Mouse (Mus musculus): ENCODE results near the gene Figla. TPM values are rescaled to one million over a fixed set of nuclear protein-coding genes. Genes with fewer than 3 reads are reported as not detected.

Gene Figla
- polyA plus RNA-seq (2015; fragmentation: Nextera tagmentation; extraction: Ambion mirVana), result not detected in 2 replicates

DNA sequence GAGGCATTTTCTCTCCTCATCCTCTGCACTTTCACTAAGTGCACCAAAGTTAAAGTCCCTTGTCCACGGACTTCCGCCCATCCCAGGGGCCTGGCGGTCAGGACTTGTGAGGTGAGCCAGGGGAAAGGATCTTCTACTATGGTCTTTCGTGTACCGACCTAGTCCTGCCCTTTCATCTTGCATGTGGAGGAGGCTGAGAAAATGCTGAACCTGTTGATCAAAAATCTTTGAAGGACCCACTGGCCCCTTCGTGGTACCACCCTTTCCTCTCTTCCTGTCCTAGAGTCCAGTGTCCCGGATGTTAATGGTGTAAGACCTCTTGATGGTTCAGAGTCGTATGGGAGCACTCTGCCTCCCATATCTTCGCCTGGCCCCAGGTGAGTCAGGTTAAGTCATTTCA, at the start of gene Figla:
Gene Figla, plus strand, starts transcription at position 301 of the 400 bp plus-strand sequence.
- H3K4me2 ChIP-seq (ENCODE audit: low read length), result no peak within 1 kb of the TSS
- DNase-seq (ENCODE audit: low spot score) (no peak), ATAC-seq (replicated peaks; ENCODE audit: low FRiP score, low read depth) (no peak)
- 80% methylated on average over 9 of the region's 9 CpGs for WGBS
- H3K9ac ChIP-seq (ENCODE audit: low read depth, low read length), result no peak within 1 kb of the TSS
- H3K9me3 ChIP-seq (replicated peaks; ENCODE audit: low read length), result no peaks in the 10 kb centered on the region
- no peaks in the 10 kb centered on the region for H3K4me1 ChIP-seq (replicated peaks; ENCODE audit: insufficient read depth, low read length)
- H3K4me3 ChIP-seq (replicated peaks; ENCODE audit: low read depth, low read length), result no peak within 1 kb of the TSS
- H3K27me3 ChIP-seq (ENCODE audit: insufficient read depth, low read length), result no peaks in the 10 kb centered on the region
- H3K27ac ChIP-seq, result no peak within 1 kb of the TSS
- no peak for TF ChIP-seq CTCF (IDR thresholded peaks at IDR 0.05; ENCODE audit: low read depth)
- H3K36me3 ChIP-seq (ENCODE audit: insufficient read depth, low read length), result no peaks in the 10 kb centered on the region

DNA sequence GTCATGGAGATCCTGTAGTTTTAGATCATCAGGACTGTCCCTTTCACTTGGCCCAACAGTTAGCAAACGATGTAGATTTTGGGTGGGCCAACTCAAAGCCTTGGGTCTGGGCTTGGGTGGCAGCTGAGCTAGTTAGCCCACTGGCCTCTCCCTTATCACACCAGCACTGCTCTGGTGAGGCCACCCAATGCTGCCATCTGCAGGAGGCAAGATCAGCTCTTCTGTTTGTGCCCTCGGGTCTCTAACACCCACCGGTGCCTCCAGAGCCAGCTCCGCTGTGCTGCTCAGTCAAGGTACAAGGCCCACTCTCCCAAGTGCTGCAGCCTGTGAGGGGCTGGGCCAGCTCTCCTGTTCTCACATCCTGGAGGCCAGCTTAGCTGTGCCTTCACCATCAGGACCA, 49.3 kb upstream of the Figla start:
- no peaks in the 10 kb centered on the region for H3K36me3 ChIP-seq (ENCODE audit: insufficient read depth, low read length)
- no peaks in the 10 kb centered on the region for H3K4me1 ChIP-seq (replicated peaks; ENCODE audit: insufficient read depth, low read length)
- TF ChIP-seq CTCF (IDR thresholded peaks at IDR 0.05; ENCODE audit: low read depth), result peak; percentile 38; the same call in 1 of the 2 replicates
- H3K9me3 ChIP-seq (replicated peaks; ENCODE audit: low read length), result no peaks in the 10 kb centered on the region
- ATAC-seq (replicated peaks; ENCODE audit: low FRiP score, low read depth) (no peak), DNase-seq (ENCODE audit: low spot score) (no peak)
- no peak overlapping the region for H3K27ac ChIP-seq
- no peak overlapping the region for H3K4me3 ChIP-seq (replicated peaks; ENCODE audit: low read depth, low read length)
- WGBS, result 84% methylated on average over 4 of the region's 4 CpGs
- H3K9ac ChIP-seq (ENCODE audit: low read depth, low read length), result no peak overlapping the region
- H3K4me2 ChIP-seq (ENCODE audit: low read length), result no peak overlapping the region
- no peaks in the 10 kb centered on the region for H3K27me3 ChIP-seq (ENCODE audit: insufficient read depth, low read length)

DNA sequence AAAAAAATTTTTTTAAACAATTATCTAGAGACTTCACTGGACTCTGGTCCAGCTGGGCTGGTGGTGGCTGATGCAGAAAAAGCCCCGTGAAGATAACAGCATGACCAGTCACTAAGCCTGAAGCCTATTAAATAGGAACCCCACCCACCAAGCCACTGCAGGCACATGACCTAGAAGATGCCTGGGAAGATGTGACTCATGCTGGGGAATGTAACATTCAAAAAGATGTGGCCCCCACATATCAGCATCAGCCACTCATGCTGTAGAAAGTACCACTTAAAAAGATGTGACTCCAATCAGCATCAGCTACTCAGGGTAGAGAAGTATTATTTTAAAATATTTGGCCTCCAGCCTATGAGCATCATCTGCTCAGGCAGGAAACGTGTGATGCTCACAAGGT, 46.1 kb upstream of the Figla start:
- H3K27ac ChIP-seq, result no peak overlapping the region
- no peak for ATAC-seq (replicated peaks; ENCODE audit: low FRiP score, low read depth)
- no peaks in the 10 kb centered on the region for H3K36me3 ChIP-seq (ENCODE audit: insufficient read depth, low read length)
- no peak overlapping the region for H3K9ac ChIP-seq (ENCODE audit: low read depth, low read length)
- no peak for TF ChIP-seq CTCF (IDR thresholded peaks at IDR 0.05; ENCODE audit: low read depth)
- no peak overlapping the region for H3K4me3 ChIP-seq (replicated peaks; ENCODE audit: low read depth, low read length)
- H3K4me2 ChIP-seq (ENCODE audit: low read length), result no peak overlapping the region
- H3K27me3 ChIP-seq (ENCODE audit: insufficient read depth, low read length), result no peaks in the 10 kb centered on the region
- no peaks in the 10 kb centered on the region for H3K9me3 ChIP-seq (replicated peaks; ENCODE audit: low read length)
- 51% methylated on average over 2 of the region's 2 CpGs for WGBS
- H3K4me1 ChIP-seq (replicated peaks; ENCODE audit: insufficient read depth, low read length), result no peaks in the 10 kb centered on the region
- no peak for DNase-seq (ENCODE audit: low spot score)

DNA sequence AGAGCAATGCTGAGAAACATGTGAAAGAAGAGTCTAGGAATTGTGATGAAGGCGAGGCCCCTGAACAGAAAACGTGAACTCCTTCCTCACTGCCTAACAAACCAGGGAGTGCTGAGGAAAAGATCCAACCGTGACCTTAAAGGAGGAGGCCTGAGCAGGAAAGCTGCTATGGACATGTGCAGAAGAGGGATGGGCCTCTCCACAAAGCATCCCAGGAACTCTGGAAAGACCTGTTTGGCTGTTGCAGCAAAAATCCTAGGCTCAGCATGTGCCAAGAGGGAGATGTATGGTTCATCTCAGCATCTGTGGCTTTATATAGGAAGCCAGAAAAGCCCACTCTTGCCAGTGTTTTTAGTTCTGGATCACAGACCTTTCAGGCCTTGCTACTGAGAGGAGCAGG, 43.3 kb upstream of the Figla start:
- no peaks in the 10 kb centered on the region for H3K4me1 ChIP-seq (replicated peaks; ENCODE audit: insufficient read depth, low read length)
- H3K36me3 ChIP-seq (ENCODE audit: insufficient read depth, low read length), result no peaks in the 10 kb centered on the region
- H3K4me2 ChIP-seq (ENCODE audit: low read length), result no peak overlapping the region
- WGBS, result 61% methylated on average over 3 of the region's 3 CpGs
- no peak overlapping the region for H3K9ac ChIP-seq (ENCODE audit: low read depth, low read length)
- no peak overlapping the region for H3K4me3 ChIP-seq (replicated peaks; ENCODE audit: low read depth, low read length)
- DNase-seq (ENCODE audit: low spot score), result no peak
- no peak for TF ChIP-seq CTCF (IDR thresholded peaks at IDR 0.05; ENCODE audit: low read depth)
- H3K27ac ChIP-seq, result no peak overlapping the region
- no peaks in the 10 kb centered on the region for H3K9me3 ChIP-seq (replicated peaks; ENCODE audit: low read length)
- no peak for ATAC-seq (replicated peaks; ENCODE audit: low FRiP score, low read depth)
- no peaks in the 10 kb centered on the region for H3K27me3 ChIP-seq (ENCODE audit: insufficient read depth, low read length)

DNA sequence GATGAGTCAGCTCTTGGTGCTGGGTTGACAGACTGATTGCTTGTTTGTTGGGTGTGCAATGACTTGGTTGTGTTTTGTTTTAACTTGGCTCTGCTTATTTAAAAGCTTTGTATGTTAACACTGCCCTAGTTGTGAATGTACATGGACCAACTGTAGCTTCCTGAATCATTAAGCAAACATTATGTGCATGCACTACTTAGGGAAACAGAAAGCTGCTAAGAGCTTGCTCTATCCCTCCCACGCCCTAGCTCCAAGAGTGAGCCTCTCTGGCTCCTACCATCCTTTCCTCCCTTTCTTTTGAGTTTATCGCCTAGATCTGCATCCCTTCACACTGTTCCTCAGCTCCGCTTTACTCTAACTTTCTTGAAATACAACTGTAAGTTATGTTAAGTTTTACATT, 42.6 kb upstream of the Figla start:
- Histone ChIP-seq H3K9me3 (replicated peaks; ENCODE audit: low read length) (no peaks in the 10 kb centered on the region), H3K36me3 (ENCODE audit: insufficient read depth, low read length) (no peaks in the 10 kb centered on the region), H3K4me2 (ENCODE audit: low read length) (no peak overlapping the region), H3K27ac (no peak overlapping the region), H3K4me1 (replicated peaks; ENCODE audit: insufficient read depth, low read length) (no peaks in the 10 kb centered on the region), H3K4me3 (replicated peaks; ENCODE audit: low read depth, low read length) (no peak overlapping the region), H3K9ac (ENCODE audit: low read depth, low read length) (no peak overlapping the region), H3K27me3 (ENCODE audit: insufficient read depth, low read length) (no peaks in the 10 kb centered on the region)
- WGBS, result 55% methylated on average over 3 of the region's 3 CpGs
- TF ChIP-seq CTCF (IDR thresholded peaks at IDR 0.05; ENCODE audit: low read depth), result no peak
- ATAC-seq (replicated peaks; ENCODE audit: low FRiP score, low read depth) (no peak), DNase-seq (ENCODE audit: low spot score) (no peak)

DNA sequence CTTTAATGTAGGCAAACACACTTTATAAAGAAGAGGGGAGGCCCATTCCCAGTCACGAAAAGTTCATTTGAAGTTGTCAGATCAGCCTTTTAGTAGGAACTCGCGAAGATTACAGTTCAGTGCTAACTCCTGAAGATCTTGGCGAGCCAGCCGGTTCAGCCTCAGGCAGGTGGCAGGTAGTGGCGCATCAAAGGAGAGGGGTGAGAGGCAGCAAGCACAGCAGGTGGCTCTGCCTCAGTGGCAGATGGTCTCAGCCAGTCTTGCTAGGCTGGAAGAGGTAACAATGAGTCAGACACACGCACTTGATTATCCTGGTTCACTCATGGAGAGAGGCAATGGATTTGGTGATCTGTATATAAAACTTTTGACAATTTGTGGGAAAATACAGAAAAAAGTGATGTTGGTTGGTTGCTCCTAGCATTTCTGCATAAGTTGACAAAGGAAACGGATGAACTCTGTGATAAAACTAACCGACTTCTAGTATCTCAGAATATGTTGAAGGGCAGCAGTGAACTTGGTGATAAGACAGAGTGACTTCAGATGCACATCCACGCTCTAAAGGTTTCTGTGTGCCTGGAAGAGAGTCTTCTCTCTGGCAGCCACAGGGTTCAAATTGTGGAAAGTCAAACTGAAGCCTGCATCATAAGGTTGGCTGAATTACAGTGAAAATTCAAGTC, 40.9 kb upstream of the Figla start:
- Histone ChIP-seq H3K9ac (ENCODE audit: low read depth, low read length) (no peak overlapping the region), H3K9me3 (replicated peaks; ENCODE audit: low read length) (no peaks in the 10 kb centered on the region), H3K4me3 (replicated peaks; ENCODE audit: low read depth, low read length) (no peak overlapping the region), H3K4me1 (replicated peaks; ENCODE audit: insufficient read depth, low read length) (no peaks in the 10 kb centered on the region), H3K27me3 (ENCODE audit: insufficient read depth, low read length) (no peaks in the 10 kb centered on the region), H3K4me2 (ENCODE audit: low read length) (no peak overlapping the region), H3K27ac (no peak overlapping the region), H3K36me3 (ENCODE audit: insufficient read depth, low read length) (no peaks in the 10 kb centered on the region)
- TF ChIP-seq CTCF (IDR thresholded peaks at IDR 0.05; ENCODE audit: low read depth), result no peak
- WGBS, result 63% methylated on average over 10 of the region's 10 CpGs
- no peak for DNase-seq (ENCODE audit: low spot score)
- ATAC-seq (replicated peaks; ENCODE audit: low FRiP score, low read depth), result no peak

DNA sequence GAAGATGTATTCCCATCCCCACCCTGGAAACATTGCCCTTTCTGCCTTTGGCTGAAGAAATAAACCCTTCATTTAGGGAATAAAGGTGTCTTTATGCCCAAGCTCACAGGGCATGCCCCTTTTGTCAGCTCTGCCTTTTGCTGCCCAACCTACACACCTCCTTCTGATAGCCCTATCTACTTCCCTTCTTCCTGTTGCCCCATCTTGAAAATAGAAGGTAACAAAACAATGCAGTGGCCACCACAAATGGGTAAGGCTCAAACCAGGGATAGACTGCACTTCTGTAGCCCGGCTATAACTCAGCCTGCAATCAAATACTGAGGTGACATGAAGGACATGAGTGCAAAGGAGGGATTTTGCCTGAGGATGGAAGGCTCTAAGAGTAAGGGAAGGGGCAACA, 40.2 kb upstream of the Figla start:
- Histone ChIP-seq H3K4me3 (replicated peaks; ENCODE audit: low read depth, low read length) (no peak overlapping the region), H3K9me3 (replicated peaks; ENCODE audit: low read length) (no peaks in the 10 kb centered on the region), H3K9ac (ENCODE audit: low read depth, low read length) (no peak overlapping the region), H3K4me2 (ENCODE audit: low read length) (no peak overlapping the region), H3K27me3 (ENCODE audit: insufficient read depth, low read length) (no peaks in the 10 kb centered on the region), H3K36me3 (ENCODE audit: insufficient read depth, low read length) (no peaks in the 10 kb centered on the region), H3K27ac (no peak overlapping the region), H3K4me1 (replicated peaks; ENCODE audit: insufficient read depth, low read length) (no peaks in the 10 kb centered on the region)
- WGBS, result 68% methylated on average over 1 of the region's 1 CpGs
- no peak for TF ChIP-seq CTCF (IDR thresholded peaks at IDR 0.05; ENCODE audit: low read depth)
- no peak for ATAC-seq (replicated peaks; ENCODE audit: low FRiP score, low read depth)
- no peak for DNase-seq (ENCODE audit: low spot score)
